Mouse (Mus musculus) mature B cell (primary cell): ENCODE measurements around the gene Ipo7.
"Not testable (repeated sequence)": the region's sequence is repeated elsewhere in the genome, so short reads cannot be mapped to it uniquely, and the experiment has no call there.

Experiments used
- in situ Hi-C: fragments of 300-500 bp; cut with MboI; formaldehyde crosslinking; loops from 2 replicates; pipeline ENCODE4 v1.14.3; 2019

Gene Ipo7

GRCm38 (mm10) chr7:110018117-110018630, at the start of gene Ipo7:
Gene Ipo7, plus strand, starts transcription at chr7:110018274.
- in situ Hi-C loops = no loop called here

GRCm38 (mm10) chr7:109968924-109969450, 49.1 kb upstream of the Ipo7 start:
- in situ Hi-C loops = no loop called here

- in situ Hi-C loops = no loop called here
Observed at GRCm38 (mm10) chr7:109969542-109969941, 48.5 kb upstream of the Ipo7 start.

- in situ Hi-C loops = no loop called here
Observed at GRCm38 (mm10) chr7:109975966-109976715, 41.9 kb upstream of the Ipo7 start.

GRCm38 (mm10) chr7:109977131-109977530, 40.9 kb upstream of the Ipo7 start:
- in situ Hi-C loops = not testable (repeated sequence)

GRCm38 (mm10) chr7:109984608-109985007, 33.5 kb upstream of the Ipo7 start:
- in situ Hi-C loops = not testable (repeated sequence)

GRCm38 (mm10) chr7:109985661-109986132, 32.4 kb upstream of the Ipo7 start:
- in situ Hi-C loops = no loop called here

GRCm38 (mm10) chr7:109986133-109986669, 31.9 kb upstream of the Ipo7 start:
- in situ Hi-C loops = no loop called here

- in situ Hi-C loops = not testable (repeated sequence)
Observed at GRCm38 (mm10) chr7:109986775-109987174, 31.3 kb upstream of the Ipo7 start, which contains the start of gene Tmem41b. Gene Tmem41b, minus strand, starts transcription at chr7:109986929.

- in situ Hi-C loops = no loop called here
Observed at GRCm38 (mm10) chr7:109991286-109991685, 26.8 kb upstream of the Ipo7 start.

GRCm38 (mm10) chr7:109993157-109993959, 24.7 kb upstream of the Ipo7 start:
- in situ Hi-C loops = no loop called here

- in situ Hi-C loops = no loop called here
Observed at GRCm38 (mm10) chr7:109998388-109998787, 19.7 kb upstream of the Ipo7 start.

GRCm38 (mm10) chr7:110002092-110002491, 16.0 kb upstream of the Ipo7 start:
- in situ Hi-C loops = no loop called here

GRCm38 (mm10) chr7:110002968-110003367, 15.1 kb upstream of the Ipo7 start:
- in situ Hi-C loops = no loop called here

- in situ Hi-C loops = no loop called here
Observed at GRCm38 (mm10) chr7:110005976-110006375, 12.1 kb upstream of the Ipo7 start.

GRCm38 (mm10) chr7:110006471-110007195, 11.4 kb upstream of the Ipo7 start:
- in situ Hi-C loops = no loop called here

- in situ Hi-C loops = no loop called here
Observed at GRCm38 (mm10) chr7:110008513-110008912, 9.6 kb upstream of the Ipo7 start.

GRCm38 (mm10) chr7:110009084-110009483, 9.0 kb upstream of the Ipo7 start:
- in situ Hi-C loops = no loop called here

GRCm38 (mm10) chr7:110011417-110011816, 6.7 kb upstream of the Ipo7 start:
- in situ Hi-C loops = no loop called here

GRCm38 (mm10) chr7:110014272-110014671, 3.8 kb upstream of the Ipo7 start:
- in situ Hi-C loops = no loop called here
